Mouse (Mus musculus) heart, adult 10 weeks (tissue): ENCODE data around the gene Gm49337. TPM values are rescaled to one million over a fixed set of nuclear protein-coding genes. Genes with fewer than 3 reads are reported as not detected.

Experiments
- polyA plus RNA-seq: library from polyadenylated mRNA; stranded (reverse); fragments of 350-450 nt; fragmentation: Illumina TruSeq; extraction: RNeasy Lipid Tissue Mini Kit (QIAGEN cat#74804); gene quantifications from one replicate; pipeline ENCODE4 v1.2.3, GENCODE M21; 2014; ENCODE audit warnings: low read depth, low replicate concordance

Gene Gm49337
- polyA plus RNA-seq = not detected

DNA sequence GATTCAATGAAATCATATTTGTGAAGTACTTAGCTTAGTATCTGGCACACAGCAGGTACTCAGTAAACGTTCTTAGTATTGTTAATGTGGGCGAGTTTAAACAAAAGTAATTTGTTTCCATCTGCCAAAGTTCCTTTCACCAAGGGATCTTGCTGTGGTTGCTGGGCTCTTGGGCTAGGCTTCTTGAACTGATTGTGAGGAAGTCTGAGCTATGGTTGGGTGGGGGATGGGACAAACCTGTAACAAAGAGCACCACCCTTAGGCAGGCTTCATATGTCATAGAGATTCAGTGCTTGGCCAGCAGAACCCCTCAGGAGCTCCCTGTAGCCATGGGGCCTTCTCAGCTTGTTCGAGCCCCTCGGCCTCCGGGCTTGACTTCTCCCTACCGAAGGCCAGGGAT is at the start of gene Gm49337, which contains the start of gene 1700042G07Rik:
Gene Gm49337 (plus strand): TSS at position 313 of the 400 bp plus-strand sequence.
Gene 1700042G07Rik (plus strand): TSS at position 301 of the 400 bp plus-strand sequence.

DNA sequence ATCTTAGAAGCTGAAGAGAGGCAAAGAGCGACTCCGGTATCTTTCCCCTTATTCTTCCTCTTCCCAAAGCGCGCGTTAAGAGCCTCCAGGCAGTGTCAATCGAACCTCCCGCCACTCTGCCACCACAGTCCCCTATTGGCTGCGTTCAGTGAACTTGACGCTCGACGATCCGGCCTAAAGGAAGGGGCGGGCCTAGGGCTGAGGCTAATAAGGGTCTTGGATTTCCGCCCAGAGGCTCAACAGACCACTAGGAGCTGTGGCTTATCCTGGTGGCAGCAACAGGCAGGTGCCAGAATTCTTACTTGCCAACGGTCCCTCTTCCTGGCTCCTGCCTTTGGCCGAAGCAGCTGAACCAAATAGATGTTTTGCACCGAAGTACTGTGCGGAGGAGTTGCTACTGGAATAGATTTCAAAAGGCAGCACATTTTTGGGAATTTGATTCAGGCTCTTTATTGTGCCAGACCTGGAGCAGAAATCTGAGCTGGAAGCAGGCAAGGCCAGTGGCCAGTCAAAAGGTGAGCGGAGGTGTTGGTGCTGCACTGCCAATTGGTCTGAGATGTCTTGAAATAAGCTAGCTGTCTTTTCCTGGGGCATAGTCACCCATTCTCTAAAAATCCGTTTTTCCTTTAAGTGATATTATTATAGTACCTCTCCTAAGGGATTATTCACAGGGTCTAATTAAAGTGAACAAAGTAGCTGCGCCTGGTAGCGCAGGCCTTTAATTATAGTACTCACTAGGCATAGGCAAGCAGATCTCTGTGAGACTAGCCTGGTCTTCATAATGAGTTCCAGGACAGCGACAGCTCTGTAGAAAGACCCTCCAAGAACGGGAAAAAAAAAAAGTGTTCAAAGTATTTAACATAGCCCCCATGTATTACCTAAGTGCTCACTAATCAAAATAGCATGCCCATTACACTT is 49.3 kb upstream of the Gm49337 start, which contains the start of the genes Rad54l and Pomgnt1:
Gene Rad54l (minus strand): TSS at position 89 of the 918 bp plus-strand sequence.
Gene Pomgnt1 (plus strand): TSS at position 239 of the 918 bp plus-strand sequence.

DNA sequence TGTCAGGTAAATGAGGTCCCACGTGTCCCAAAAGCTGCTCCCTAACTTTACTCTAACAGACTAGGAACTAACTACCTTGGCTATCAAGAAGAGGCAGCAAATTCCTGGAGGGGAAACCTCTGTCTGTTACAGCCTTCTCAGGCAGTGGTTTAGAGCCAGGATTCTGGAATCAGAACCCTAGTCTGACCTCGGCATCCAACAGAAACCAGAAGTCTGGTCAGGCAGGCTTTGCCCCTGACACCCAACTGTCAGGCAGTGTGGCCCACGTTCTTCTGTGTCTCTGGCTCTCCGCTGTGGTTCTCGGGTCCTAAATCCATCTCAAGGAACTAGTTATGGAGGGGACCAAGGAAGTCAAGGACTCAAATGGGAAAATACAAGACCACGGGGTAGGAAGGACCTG is 21.9 kb upstream of the Gm49337 start, which contains the start of gene Lurap1:
Gene Lurap1 (minus strand): TSS at position 101 of the 400 bp plus-strand sequence.

DNA sequence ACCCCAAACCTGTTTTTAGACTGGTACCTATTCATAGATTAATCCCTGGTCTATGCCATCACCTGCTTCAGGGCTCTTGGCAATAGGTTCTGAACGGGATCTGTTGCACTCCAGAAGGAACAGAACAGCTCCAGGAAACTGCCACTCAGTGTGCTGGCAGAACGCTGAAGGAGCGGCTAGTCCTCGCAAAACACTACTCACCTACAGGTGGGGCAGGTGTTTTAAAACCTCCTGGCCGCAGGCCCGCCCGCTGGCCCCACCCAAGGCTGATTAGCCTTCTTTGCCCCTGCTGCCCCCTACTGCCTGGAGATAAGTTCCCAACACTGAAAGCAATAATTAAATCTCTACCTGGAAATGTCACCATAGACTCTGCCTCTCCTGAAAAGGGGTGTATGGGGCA is 5.8 kb upstream of the Gm49337 start, which contains the start of gene Tspan1:
Gene Tspan1 (minus strand): TSS at position 198 of the 400 bp plus-strand sequence.

DNA sequence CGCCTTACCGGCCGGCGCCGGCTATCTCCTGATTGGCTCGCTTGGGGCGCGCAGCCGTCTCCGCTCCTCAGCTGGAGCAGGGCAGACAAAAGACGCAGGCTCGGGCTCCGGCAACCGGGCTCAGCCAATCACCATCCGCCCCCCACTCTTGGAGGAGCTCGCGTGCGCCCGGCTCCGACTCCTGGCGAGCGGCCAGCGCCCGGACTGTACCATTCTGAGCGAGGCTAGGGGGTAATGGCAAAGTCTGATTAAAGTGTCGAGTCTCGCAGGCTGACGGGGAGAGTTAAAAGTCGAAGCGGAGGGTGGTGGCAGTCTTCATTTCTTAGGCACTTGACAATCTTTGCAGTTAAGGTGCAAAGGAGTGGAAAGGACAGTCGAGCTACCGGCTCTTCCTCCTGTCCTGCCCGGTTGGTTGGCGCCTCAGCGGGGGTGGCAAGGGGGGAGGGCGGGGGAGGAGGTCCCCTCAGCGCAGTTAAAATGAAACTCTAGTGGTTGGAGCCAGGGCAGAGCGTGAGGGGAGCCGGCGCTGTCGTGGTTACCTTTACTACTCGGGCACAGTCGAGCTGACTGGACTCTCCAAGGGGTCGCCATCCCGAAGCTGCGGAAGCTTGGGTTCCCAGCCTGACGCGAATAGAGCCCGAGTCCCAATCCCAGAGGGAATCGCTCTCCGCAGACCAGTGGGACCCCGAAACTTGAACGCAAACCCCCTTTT is 48.1 kb downstream of the Gm49337 start, which contains the start of gene Pik3r3:
Gene Pik3r3 (plus strand): TSS at position 479 of the 712 bp plus-strand sequence.

Other genes starting within 250 kb of the Gm49337 start
- not detected for gene Dmbx1, start 233.5 kb upstream of the Gm49337 start, polyA plus RNA-seq
- 0.21 TPM for gene Faah, start 155.5 kb upstream of the Gm49337 start, polyA plus RNA-seq
- gene Nsun4, start 119.5 kb upstream of the Gm49337 start, polyA plus RNA-seq = 35.2 TPM
- gene Uqcrh, start 98.3 kb upstream of the Gm49337 start, polyA plus RNA-seq = 3,046 TPM
- gene Lrrc41, start 98.1 kb upstream of the Gm49337 start, polyA plus RNA-seq = 20.1 TPM
- 0.10 TPM for gene Rad54l, start 49.7 kb upstream of the Gm49337 start, polyA plus RNA-seq
- 54.1 TPM for gene Pomgnt1, start 49.5 kb upstream of the Gm49337 start, polyA plus RNA-seq
- 1.9 TPM for gene Lurap1, start 22.0 kb upstream of the Gm49337 start, polyA plus RNA-seq
- not detected for gene Tspan1, start 5.8 kb upstream of the Gm49337 start, polyA plus RNA-seq
- gene 1700042G07Rik, start within 50 bp of the Gm49337 start, polyA plus RNA-seq = not detected
- gene Pik3r3, start 48.2 kb downstream of the Gm49337 start, polyA plus RNA-seq = 7.9 TPM